Mouse (Mus musculus) liver, postnatal 0 days (tissue): ENCODE measurements around the gene Gmeb1.

Source experiments
- CTCF ChIP-seq: sonication (generic); IDR thresholded peaks from 2 replicates; pipeline ENCODE4 v1.5.1; 2016; ENCODE audit warnings: antibody characterized with exemption, low read depth
- EP300 ChIP-seq: IDR thresholded peaks from 2 replicates; pipeline ENCODE4 v1.6.1; 2016; ENCODE audit warnings: antibody characterized with exemption, low read depth, mild to moderate bottlenecking

GRCm38 (mm10) chr4:132209299-132209698, 52.1 kb downstream of the Gmeb1 start:
- no peak for TF ChIP-seq CTCF
- TF ChIP-seq EP300, result no peak
